Mouse (Mus musculus): Measurements from ENCODE around the gene Tmeff2.

Tmeff2 gene

GRCm38 (mm10) chr1:50981151-50981828, 80.8 kb downstream of the Tmeff2 start:
- no peak for DNase-seq

- no peak for DNase-seq
These were observed 90.2 kb downstream of the Tmeff2 start for GRCm38 (mm10) chr1:50990661-50991060.

- DNase-seq: no peak
These were observed 94.1 kb downstream of the Tmeff2 start for GRCm38 (mm10) chr1:50994505-50994904.

GRCm38 (mm10) chr1:50999793-51000192, 99.3 kb downstream of the Tmeff2 start:
- no peak for DNase-seq

GRCm38 (mm10) chr1:51008344-51008743, 107.9 kb downstream of the Tmeff2 start:
- DNase-seq: no peak

GRCm38 (mm10) chr1:51040249-51040648, 139.8 kb downstream of the Tmeff2 start:
- DNase-seq: no peak

- no peak for DNase-seq
These were observed 144.4 kb downstream of the Tmeff2 start for GRCm38 (mm10) chr1:51044810-51045209.

- DNase-seq: no peak
These were observed 164.1 kb downstream of the Tmeff2 start for GRCm38 (mm10) chr1:51064549-51064948.

GRCm38 (mm10) chr1:51065652-51066051, 165.2 kb downstream of the Tmeff2 start:
- DNase-seq: no peak

GRCm38 (mm10) chr1:51068814-51069213, 168.4 kb downstream of the Tmeff2 start:
- DNase-seq: no peak

GRCm38 (mm10) chr1:51069288-51069687, 168.8 kb downstream of the Tmeff2 start:
- DNase-seq: no peak

GRCm38 (mm10) chr1:51074076-51074475, 173.6 kb downstream of the Tmeff2 start:
- DNase-seq: no peak

- DNase-seq: no peak
These were observed 175.6 kb downstream of the Tmeff2 start for GRCm38 (mm10) chr1:51075785-51076771.

- no peak for DNase-seq
These were observed 188.5 kb downstream of the Tmeff2 start for GRCm38 (mm10) chr1:51088921-51089320.

- no peak for DNase-seq
These were observed 189.4 kb downstream of the Tmeff2 start for GRCm38 (mm10) chr1:51089803-51090202.

GRCm38 (mm10) chr1:51090212-51090761, 189.8 kb downstream of the Tmeff2 start:
- DNase-seq: no peak

- no peak for DNase-seq
These were observed 194.3 kb downstream of the Tmeff2 start for GRCm38 (mm10) chr1:51094713-51095112.

- no peak for DNase-seq
These were observed 196.6 kb downstream of the Tmeff2 start for GRCm38 (mm10) chr1:51096848-51097598.

GRCm38 (mm10) chr1:51101034-51101590, 200.7 kb downstream of the Tmeff2 start:
- no peak for DNase-seq

- no peak for DNase-seq
These were observed 204.3 kb downstream of the Tmeff2 start for GRCm38 (mm10) chr1:51104698-51105097.

- DNase-seq: no peak
These were observed 206.0 kb downstream of the Tmeff2 start for GRCm38 (mm10) chr1:51106401-51106920.

- DNase-seq: no peak
These were observed 206.9 kb downstream of the Tmeff2 start for GRCm38 (mm10) chr1:51107299-51107698.
